Mouse (Mus musculus): Measurements from ENCODE around the gene Fam129c. TPM values are rescaled to one million over a fixed set of nuclear protein-coding genes. Genes with fewer than 3 reads are reported as not detected.

Fam129c gene
- polyA plus RNA-seq (2014; fragmentation: Nextera tagmentation; extraction: Ambion mirVana), result 3.6 and 4.2 TPM in 2 replicates

DNA sequence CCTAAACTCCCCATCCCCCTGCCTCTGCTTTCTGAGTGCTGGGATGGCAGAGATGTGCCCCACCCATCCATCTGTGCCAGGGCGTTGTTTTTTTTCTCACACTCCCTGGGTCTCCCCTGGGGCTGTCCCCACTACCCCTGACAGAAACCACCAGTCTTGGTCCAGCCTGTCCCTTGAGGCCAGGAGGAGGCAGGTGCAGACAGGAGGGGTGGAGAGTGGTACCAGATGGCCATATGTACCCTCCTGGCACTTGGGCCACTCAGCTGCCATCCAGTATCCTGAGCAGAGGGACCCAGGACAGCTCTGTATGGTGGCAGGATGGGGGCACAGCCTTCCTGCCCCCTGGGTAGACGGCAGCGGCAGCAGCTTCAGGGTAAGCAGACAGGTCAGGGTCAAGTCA, at the start of gene Fam129c:
Fam129c (plus strand) TSS at position 198 of the 400 bp plus-strand sequence.
- H3K9ac ChIP-seq (ENCODE audit: low read length), result no peak within 1 kb of the TSS
- ATAC-seq (ENCODE audit: insufficient read depth, low FRiP score, low TSS enrichment) (no peak), DNase-seq (ENCODE audit: low spot score) (no peak)
- peaks cover 12% of the 10 kb centered on the region for H3K27me3 ChIP-seq (ENCODE audit: control insufficient read depth, insufficient read depth, low read length)
- no peak within 1 kb of the TSS for H3K27ac ChIP-seq (ENCODE audit: low read depth, low read length)
- WGBS, result 92% methylated on average over 3 of the region's 3 CpGs
- peaks cover 11% of the 10 kb centered on the region for H3K4me1 ChIP-seq (ENCODE audit: control insufficient read depth, insufficient read depth, low read length)
- H3K36me3 ChIP-seq (ENCODE audit: control insufficient read depth, insufficient read depth, low read length), result no peaks in the 10 kb centered on the region
- no peak within 1 kb of the TSS for H3K4me2 ChIP-seq (ENCODE audit: low read depth)
- H3K9me3 ChIP-seq (ENCODE audit: control insufficient read depth, low read length), result no peaks in the 10 kb centered on the region
- no peak within 1 kb of the TSS for H3K4me3 ChIP-seq (ENCODE audit: low read depth, low read length)

DNA sequence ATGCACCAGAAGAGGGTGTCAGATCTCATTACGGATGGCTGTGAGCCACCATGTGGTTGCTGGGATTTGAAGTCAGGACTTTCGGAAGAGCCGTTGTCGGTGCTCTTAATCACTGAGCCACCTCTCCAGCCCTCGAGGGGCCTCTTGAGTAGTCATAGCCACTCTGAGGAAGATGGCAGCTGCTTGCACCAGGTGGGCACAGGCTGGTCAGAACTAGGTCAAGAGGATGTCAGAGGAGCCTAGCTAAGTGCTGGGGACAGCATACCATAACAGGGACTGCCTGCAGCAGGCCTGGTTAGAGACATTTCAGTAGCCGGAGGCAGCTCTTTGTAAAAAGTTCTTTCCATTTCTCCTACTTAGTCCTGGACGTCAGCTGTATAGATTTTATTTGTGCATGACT, 46.7 kb upstream of the Fam129c start:
- Histone ChIP-seq H3K4me3 (ENCODE audit: low read depth, low read length) (no peak overlapping the region), H3K36me3 (ENCODE audit: control insufficient read depth, insufficient read depth, low read length) (peaks cover 4% of the 10 kb centered on the region), H3K9ac (ENCODE audit: low read length) (no peak overlapping the region), H3K4me1 (ENCODE audit: control insufficient read depth, insufficient read depth, low read length) (no peaks in the 10 kb centered on the region), H3K27me3 (ENCODE audit: control insufficient read depth, insufficient read depth, low read length) (peaks cover 3% of the 10 kb centered on the region; the same call in 1 of the 2 replicates), H3K27ac (ENCODE audit: low read depth, low read length) (no peak overlapping the region), H3K4me2 (ENCODE audit: low read depth) (no peak overlapping the region), H3K9me3 (ENCODE audit: control insufficient read depth, low read length) (no peaks in the 10 kb centered on the region)
- WGBS, result 63% methylated on average over 7 of the region's 7 CpGs
- ATAC-seq (ENCODE audit: insufficient read depth, low FRiP score, low TSS enrichment) (no peak), DNase-seq (ENCODE audit: low spot score) (no peak)

DNA sequence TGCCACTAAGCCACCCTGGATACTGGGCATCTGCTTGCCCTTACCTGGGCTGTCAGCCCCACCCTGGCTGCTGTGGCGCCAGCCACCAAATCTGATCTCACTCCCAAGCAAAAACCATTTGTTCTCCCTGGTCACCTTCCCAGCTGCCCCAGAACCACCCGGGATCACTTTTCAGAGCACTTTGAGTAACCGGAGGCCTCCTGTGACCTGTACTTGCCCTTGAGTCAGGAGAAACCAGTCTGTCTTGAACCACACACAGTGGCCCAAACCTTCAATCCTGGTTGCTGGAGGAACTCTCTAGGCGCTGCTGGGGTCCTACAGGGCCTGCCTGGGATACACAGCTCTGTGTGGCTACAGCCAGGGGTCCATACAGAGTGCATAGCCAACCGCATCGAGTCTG, 44.7 kb upstream of the Fam129c start:
- Histone ChIP-seq H3K27ac (ENCODE audit: low read depth, low read length) (no peak overlapping the region), H3K36me3 (ENCODE audit: control insufficient read depth, insufficient read depth, low read length) (peaks cover 2% of the 10 kb centered on the region; the same call in 1 of the 2 replicates), H3K4me1 (ENCODE audit: control insufficient read depth, insufficient read depth, low read length) (no peaks in the 10 kb centered on the region), H3K4me2 (ENCODE audit: low read depth) (no peak overlapping the region), H3K4me3 (ENCODE audit: low read depth, low read length) (no peak overlapping the region), H3K9ac (ENCODE audit: low read length) (no peak overlapping the region), H3K9me3 (ENCODE audit: control insufficient read depth, low read length) (no peaks in the 10 kb centered on the region), H3K27me3 (ENCODE audit: control insufficient read depth, insufficient read depth, low read length) (peaks cover 17% of the 10 kb centered on the region)
- WGBS, result 61% methylated on average over 6 of the region's 6 CpGs
- DNase-seq (ENCODE audit: low spot score) (no peak), ATAC-seq (ENCODE audit: insufficient read depth, low FRiP score, low TSS enrichment) (no peak)

DNA sequence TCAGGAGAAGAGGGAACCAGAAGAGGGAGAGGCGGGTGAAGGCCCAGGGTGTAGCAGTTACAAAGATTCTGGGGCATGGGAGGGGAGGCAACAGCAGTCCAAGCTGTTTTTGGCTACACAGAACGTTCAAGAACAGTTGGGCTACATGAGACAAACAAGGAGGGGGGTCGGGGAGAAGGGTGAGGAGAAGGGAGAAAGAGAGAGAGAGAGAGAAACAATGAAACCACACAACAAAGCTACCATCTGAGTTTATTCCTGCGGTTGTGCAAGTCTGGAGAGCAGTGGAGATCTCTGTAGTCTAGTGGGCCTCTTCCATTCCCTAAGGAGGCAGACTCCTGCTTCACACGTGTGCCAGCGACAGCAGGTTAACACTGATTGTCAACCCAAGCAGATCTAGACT, 43.4 kb upstream of the Fam129c start:
- Histone ChIP-seq H3K36me3 (ENCODE audit: control insufficient read depth, insufficient read depth, low read length) (no peaks in the 10 kb centered on the region), H3K4me3 (ENCODE audit: low read depth, low read length) (no peak overlapping the region), H3K4me1 (ENCODE audit: control insufficient read depth, insufficient read depth, low read length) (peaks cover 4% of the 10 kb centered on the region; the same call in 1 of the 2 replicates), H3K4me2 (ENCODE audit: low read depth) (no peak overlapping the region), H3K9ac (ENCODE audit: low read length) (no peak overlapping the region), H3K27ac (ENCODE audit: low read depth, low read length) (no peak overlapping the region), H3K9me3 (ENCODE audit: control insufficient read depth, low read length) (no peaks in the 10 kb centered on the region), H3K27me3 (ENCODE audit: control insufficient read depth, insufficient read depth, low read length) (peaks cover 29% of the 10 kb centered on the region)
- ATAC-seq (ENCODE audit: insufficient read depth, low FRiP score, low TSS enrichment) (no peak), DNase-seq (ENCODE audit: low spot score) (no peak)
- WGBS, result 73% methylated on average over 6 of the region's 6 CpGs

DNA sequence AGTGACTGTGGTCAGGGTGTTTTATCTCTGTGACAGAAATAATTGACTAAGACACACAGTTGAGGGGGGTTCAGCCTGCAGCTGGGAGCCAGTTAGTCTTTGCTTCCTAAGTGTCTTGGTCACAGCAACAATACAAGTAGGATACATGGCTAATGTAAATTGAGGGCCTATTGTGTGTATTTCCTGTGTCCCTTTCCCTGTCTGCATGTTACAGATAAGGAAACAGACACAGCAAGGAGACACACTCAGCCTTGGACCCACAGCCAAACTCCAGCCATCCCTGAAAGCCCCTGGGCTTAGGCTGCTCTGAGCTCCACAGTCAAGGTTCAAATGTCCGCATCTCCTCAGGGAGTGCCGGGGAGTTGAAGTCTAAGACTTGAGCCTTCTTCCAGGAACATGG, 42.8 kb upstream of the Fam129c start:
- H3K36me3 ChIP-seq (ENCODE audit: control insufficient read depth, insufficient read depth, low read length), result no peaks in the 10 kb centered on the region
- H3K4me3 ChIP-seq (ENCODE audit: low read depth, low read length), result no peak overlapping the region
- peaks cover 35% of the 10 kb centered on the region for H3K27me3 ChIP-seq (ENCODE audit: control insufficient read depth, insufficient read depth, low read length)
- H3K4me1 ChIP-seq (ENCODE audit: control insufficient read depth, insufficient read depth, low read length), result peaks cover 4% of the 10 kb centered on the region; the same call in 1 of the 2 replicates
- 90% methylated on average over 2 of the region's 2 CpGs for WGBS
- H3K9ac ChIP-seq (ENCODE audit: low read length), result no peak overlapping the region
- no peak overlapping the region for H3K4me2 ChIP-seq (ENCODE audit: low read depth)
- H3K9me3 ChIP-seq (ENCODE audit: control insufficient read depth, low read length), result no peaks in the 10 kb centered on the region
- DNase-seq (ENCODE audit: low spot score) (no peak), ATAC-seq (ENCODE audit: insufficient read depth, low FRiP score, low TSS enrichment) (no peak)
- no peak overlapping the region for H3K27ac ChIP-seq (ENCODE audit: low read depth, low read length)

GRCm38 (mm10) chr8:71558071-71558957, 39.1 kb upstream of the Fam129c start, which contains the start of gene Tmem221:
Gene Tmem221 (minus strand): TSS chr8:71558871.
- DNase-seq (ENCODE audit: low spot score) (no peak), ATAC-seq (ENCODE audit: insufficient read depth, low FRiP score, low TSS enrichment) (0 out of 2 replicates have a peak, but pooled peaks have one; percentile 7)
- Histone ChIP-seq H3K27ac (ENCODE audit: low read depth, low read length) (no peak within 1 kb of the TSS), H3K9me3 (ENCODE audit: control insufficient read depth, low read length) (no peaks in the 10 kb centered on the region), H3K4me2 (ENCODE audit: low read depth) (peak within 1 kb of the TSS; percentile 38), H3K9ac (ENCODE audit: low read length) (no peak within 1 kb of the TSS), H3K4me1 (ENCODE audit: control insufficient read depth, insufficient read depth, low read length) (peaks cover 4% of the 10 kb centered on the region; the same call in 1 of the 2 replicates), H3K27me3 (ENCODE audit: control insufficient read depth, insufficient read depth, low read length) (peaks cover 69% of the 10 kb centered on the region), H3K4me3 (ENCODE audit: low read depth, low read length) (peak within 1 kb of the TSS; percentile 18), H3K36me3 (ENCODE audit: control insufficient read depth, insufficient read depth, low read length) (no peaks in the 10 kb centered on the region)
- 4% methylated on average over 70 of the region's 70 CpGs for WGBS

- DNase-seq (ENCODE audit: low spot score), result peak; percentile 58
- ATAC-seq (ENCODE audit: insufficient read depth, low FRiP score, low TSS enrichment), result 0 out of 2 replicates have a peak, but pooled peaks have one; percentile 41
- 2% methylated on average over 24 of the region's 24 CpGs for WGBS
- Histone ChIP-seq H3K4me3 (ENCODE audit: low read depth, low read length) (peak overlapping the region; percentile 18; the same call in 1 of the 2 replicates), H3K9ac (ENCODE audit: low read length) (no peak overlapping the region), H3K27ac (ENCODE audit: low read depth, low read length) (no peak overlapping the region), H3K27me3 (ENCODE audit: control insufficient read depth, insufficient read depth, low read length) (peaks cover 70% of the 10 kb centered on the region), H3K9me3 (ENCODE audit: control insufficient read depth, low read length) (no peaks in the 10 kb centered on the region), H3K36me3 (ENCODE audit: control insufficient read depth, insufficient read depth, low read length) (no peaks in the 10 kb centered on the region), H3K4me2 (ENCODE audit: low read depth) (peak overlapping the region; percentile 38), H3K4me1 (ENCODE audit: control insufficient read depth, insufficient read depth, low read length) (peaks cover 4% of the 10 kb centered on the region; the same call in 1 of the 2 replicates)
These were observed 38.3 kb upstream of the Fam129c start for GRCm38 (mm10) chr8:71558958-71559690.

GRCm38 (mm10) chr8:71560071-71560470, 37.4 kb upstream of the Fam129c start:
- 0 out of 2 replicates have a peak, but pooled peaks cover 3% of the 10 kb centered on the region for H3K9me3 ChIP-seq (ENCODE audit: control insufficient read depth, low read length)
- no peak for DNase-seq (ENCODE audit: low spot score)
- H3K27ac ChIP-seq (ENCODE audit: low read depth, low read length), result no peak overlapping the region
- WGBS, result 78% methylated on average over 3 of the region's 3 CpGs
- peaks cover 70% of the 10 kb centered on the region for H3K27me3 ChIP-seq (ENCODE audit: control insufficient read depth, insufficient read depth, low read length)
- no peak for ATAC-seq (ENCODE audit: insufficient read depth, low FRiP score, low TSS enrichment)
- H3K4me3 ChIP-seq (ENCODE audit: low read depth, low read length), result no peak overlapping the region
- H3K9ac ChIP-seq (ENCODE audit: low read length), result no peak overlapping the region
- H3K4me1 ChIP-seq (ENCODE audit: control insufficient read depth, insufficient read depth, low read length), result peaks cover 4% of the 10 kb centered on the region; the same call in 1 of the 2 replicates
- no peaks in the 10 kb centered on the region for H3K36me3 ChIP-seq (ENCODE audit: control insufficient read depth, insufficient read depth, low read length)
- no peak overlapping the region for H3K4me2 ChIP-seq (ENCODE audit: low read depth)

Measured in neural tube, embryonic 11.5 days (tissue).